Mouse (Mus musculus): ENCODE data around the gene Tsc22d3. TPM values are rescaled to one million over a fixed set of nuclear protein-coding genes. Genes with fewer than 3 reads are reported as not detected.

Tsc22d3 gene
- total and polyA plus RNA-seq, 3 experiments = 8.4 to 32.8 (median 15.2) TPM

- Histone ChIP-seq H3K27ac (ENCODE audit: insufficient read depth, low read depth) (no peak overlapping the region), H3K36me3 (replicated peaks in 1 of 2; ENCODE audit: control insufficient read depth in 1 of 2, insufficient read depth in 1 of 2, low read length in 1 of 2) (no peaks in the 10 kb centered on the region), H3K9me3 (replicated peaks; ENCODE audit: low read length) (no peaks in the 10 kb centered on the region), H3K27me3 (replicated peaks) (no peaks in the 10 kb centered on the region), H3K4me2 (ENCODE audit: insufficient read depth, low read depth, poor library complexity, severe bottlenecking) (no peak overlapping the region), H3K79me2 (replicated peaks; ENCODE audit: control insufficient read depth, extremely low read depth, insufficient read depth, poor library complexity, severe bottlenecking) (no peaks in the 10 kb centered on the region), H3K4me3 (replicated peaks in 1 of 3; ENCODE audit: low read depth in 2 of 3, low read length in 2 of 3, poor library complexity in 1 of 3) (no peak overlapping the region), H3K9ac (ENCODE audit: insufficient read depth, low read depth) (no peak overlapping the region), H3K4me1 (ENCODE audit: control insufficient read depth in 1 of 2, insufficient read depth in 2 of 2) (peaks cover 0 to 5% of the 10 kb centered on the region in 2 experiments; a peak in 1 of 4 replicates)
- no peak for DNase-seq (ENCODE audit: extremely low read depth)
- TF ChIP-seq TCF12 (IDR thresholded peaks at IDR 0.05; ENCODE audit: low read depth, low read length) = no peak
- no peak for TF ChIP-seq RAD21 (IDR thresholded peaks at IDR 0.05; ENCODE audit: low read depth, low read length)
- no peak for TF ChIP-seq MAX (IDR thresholded peaks at IDR 0.05; ENCODE audit: low read length)
- TF ChIP-seq E2F4 (IDR thresholded peaks at IDR 0.05; ENCODE audit: insufficient replicate concordance, low read depth, low read length) = no peak
- no peak for TF ChIP-seq CHD2 (IDR thresholded peaks at IDR 0.05; ENCODE audit: low read length)
- no peak for TF ChIP-seq MEF2A (IDR thresholded peaks at IDR 0.05; ENCODE audit: borderline replicate concordance, low read depth, low read length)
- no peak for TF ChIP-seq UBTF (IDR thresholded peaks at IDR 0.05; ENCODE audit: low read depth, low read length)
- in situ Hi-C loops (cut with MboI; ENCODE audit: low pct_ligation_motif_present, low pct_unique_long_range_greater_than_20kb, low sequenced_read_pairs) = loop anchor here (5.0 to 10.0 kb wide), 3 partner anchors 108 to 431 kb away; partner anchors contain the start of gene Tsc22d3
- dilution Hi-C loops (cut with MboI; ENCODE audit: extremely low pct_ligation_motif_present, extremely low pct_unique_long_range_greater_than_20kb, low sequenced_read_pairs) = no loop called here
Observed at GRCm38 (mm10) chrX:140494170-140494569, 106.3 kb downstream of the Tsc22d3 start.

GRCm38 (mm10) chrX:140493527-140494029 is 106.9 kb downstream of the Tsc22d3 start:
- DNase-seq (ENCODE audit: extremely low read depth) = no peak
- H3K4me3 ChIP-seq (replicated peaks in 1 of 3; ENCODE audit: low read depth in 2 of 3, low read length in 2 of 3, poor library complexity in 1 of 3) = no peak overlapping the region
- H3K9ac ChIP-seq (ENCODE audit: insufficient read depth, low read depth) = no peak overlapping the region
- no peaks in the 10 kb centered on the region for H3K27me3 ChIP-seq (replicated peaks)
- in situ Hi-C loops (cut with MboI; ENCODE audit: low pct_ligation_motif_present, low pct_unique_long_range_greater_than_20kb, low sequenced_read_pairs) = loop anchor here (5.0 to 10.0 kb wide), 3 partner anchors 109 to 431 kb away; partner anchors contain the start of gene Tsc22d3
- no peaks in the 10 kb centered on the region for H3K9me3 ChIP-seq (replicated peaks; ENCODE audit: low read length)
- TF ChIP-seq KAT2A (IDR thresholded peaks at IDR 0.05; ENCODE audit: insufficient replicate concordance, low read length) (no peak), IRF4 (IDR thresholded peaks at IDR 0.05; ENCODE audit: low read depth, low read length) (no peak), SIN3A (IDR thresholded peaks at IDR 0.05; ENCODE audit: low read length) (no peak), MXI1 (IDR thresholded peaks at IDR 0.05; ENCODE audit: low read depth, low read length) (no peak), E2F4 (IDR thresholded peaks at IDR 0.05; ENCODE audit: insufficient replicate concordance, low read depth, low read length) (no peak), POLR2AphosphoS2 (IDR thresholded peaks at IDR 0.05; ENCODE audit: low read depth, low read length) (no peak)
- no peak overlapping the region for H3K27ac ChIP-seq (ENCODE audit: insufficient read depth, low read depth)
- H3K4me1 ChIP-seq (ENCODE audit: control insufficient read depth in 1 of 2, insufficient read depth in 2 of 2) = peaks cover 0 to 5% of the 10 kb centered on the region in 2 experiments; a peak in 1 of 4 replicates
- no peaks in the 10 kb centered on the region for H3K79me2 ChIP-seq (replicated peaks; ENCODE audit: control insufficient read depth, extremely low read depth, insufficient read depth, poor library complexity, severe bottlenecking)
- no peak overlapping the region for H3K4me2 ChIP-seq (ENCODE audit: insufficient read depth, low read depth, poor library complexity, severe bottlenecking)
- H3K36me3 ChIP-seq (replicated peaks in 1 of 2; ENCODE audit: control insufficient read depth in 1 of 2, insufficient read depth in 1 of 2, low read length in 1 of 2) = no peaks in the 10 kb centered on the region
- dilution Hi-C loops (cut with MboI; ENCODE audit: extremely low pct_ligation_motif_present, extremely low pct_unique_long_range_greater_than_20kb, low sequenced_read_pairs) = no loop called here

All from CH12.LX (cell line).